Mouse (Mus musculus): ENCODE results near the gene S1pr3. TPM values are rescaled to one million over a fixed set of nuclear protein-coding genes. Genes with fewer than 3 reads are reported as not detected.

S1pr3 gene
- 16.7 and 18.1 TPM in 2 replicates for polyA plus RNA-seq (2012; rRNA removed)

DNA sequence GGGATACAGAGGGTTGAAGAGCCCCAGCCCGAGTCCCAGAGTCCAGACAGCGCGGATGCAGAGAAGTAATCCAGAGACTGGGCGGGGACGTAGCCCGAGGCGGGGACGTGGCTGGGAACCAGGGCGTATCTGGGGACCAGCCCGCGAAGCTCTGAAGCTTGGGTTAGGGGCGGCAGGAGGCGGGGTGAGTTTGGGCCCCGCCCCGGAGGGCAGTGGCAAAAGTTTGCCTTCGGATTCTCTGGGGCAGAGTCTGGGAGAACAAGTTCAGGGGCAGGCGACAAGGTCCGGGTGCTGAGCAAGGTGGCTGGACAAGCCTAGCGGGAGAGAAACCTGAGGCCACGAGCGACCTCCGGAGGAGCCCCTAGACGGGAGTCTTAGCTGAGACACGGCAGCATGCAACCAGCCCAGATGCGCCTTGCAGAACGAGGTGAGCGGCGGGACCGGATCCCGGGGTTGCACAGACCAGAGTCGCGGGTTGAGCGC is at the start of gene S1pr3:
S1pr3 (plus strand) TSS at position 121 of the 483 bp plus-strand sequence.
- 1% methylated on average over 33 of the region's 33 CpGs for WGBS
- H3K27ac ChIP-seq (ENCODE audit: control insufficient read depth, insufficient read depth, low read length), result no peak within 1 kb of the TSS
- TF ChIP-seq POLR2A (IDR thresholded peaks at IDR 0.05; ENCODE audit: control insufficient read depth, extremely low read depth, insufficient read depth, low read length, poor library complexity) (no peak), CTCF (IDR thresholded peaks at IDR 0.05; ENCODE audit: borderline replicate concordance, control insufficient read depth, extremely low read depth, insufficient read depth, low read length, poor library complexity) (no peak)

DNA sequence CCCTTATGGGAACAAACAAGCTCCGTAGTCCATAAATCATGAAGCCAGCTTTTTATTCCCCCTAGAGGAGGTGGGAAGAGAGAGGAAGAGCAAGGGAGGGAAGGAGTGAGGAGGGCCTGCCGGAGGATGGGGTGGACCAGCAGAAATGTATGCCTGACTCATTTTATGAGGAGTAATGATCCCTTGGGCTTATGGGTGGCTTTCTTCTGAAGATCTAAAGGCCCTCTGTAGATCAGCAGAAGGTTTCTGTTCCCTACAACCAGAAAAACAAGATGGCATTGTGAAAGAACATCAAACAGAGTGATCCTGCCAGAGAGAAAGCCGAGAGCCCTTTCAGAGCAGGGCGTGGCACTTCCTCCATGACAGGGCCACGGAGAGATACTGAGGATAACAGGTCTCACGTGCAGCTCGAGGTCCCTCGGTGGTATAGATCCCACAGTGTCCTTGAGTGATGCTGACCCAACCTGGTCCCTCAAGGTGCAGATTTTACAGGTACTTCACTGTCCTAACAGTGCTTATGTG is 47.9 kb upstream of the S1pr3 start:
- H3K36me3 ChIP-seq (ENCODE audit: control insufficient read depth, insufficient read depth, low read length), result no peaks in the 10 kb centered on the region
- no peak overlapping the region for H3K27ac ChIP-seq (ENCODE audit: control insufficient read depth, insufficient read depth, low read length)
- TF ChIP-seq CTCF (IDR thresholded peaks at IDR 0.05; ENCODE audit: borderline replicate concordance, control insufficient read depth, extremely low read depth, insufficient read depth, low read length, poor library complexity) (no peak), POLR2A (IDR thresholded peaks at IDR 0.05; ENCODE audit: control insufficient read depth, extremely low read depth, insufficient read depth, low read length, poor library complexity) (no peak)
- no peak overlapping the region for H3K4me3 ChIP-seq (ENCODE audit: control insufficient read depth, insufficient read depth, low read length)
- DNase-seq, result no peak
- WGBS, result 58% methylated on average over 8 of the region's 8 CpGs
- H3K27me3 ChIP-seq (ENCODE audit: control insufficient read depth, insufficient read depth, low read length), result no peaks in the 10 kb centered on the region
- H3K4me1 ChIP-seq (replicated peaks; ENCODE audit: control insufficient read depth, insufficient read depth, low read length), result no peaks in the 10 kb centered on the region

More for the DNA sequence above, at the start of gene S1pr3:
- no peaks in the 10 kb centered on the region for H3K36me3 ChIP-seq (ENCODE audit: control insufficient read depth, insufficient read depth, low read length)
- no peak for DNase-seq
- H3K4me1 ChIP-seq (replicated peaks; ENCODE audit: control insufficient read depth, insufficient read depth, low read length), result peaks cover 7% of the 10 kb centered on the region
- no peaks in the 10 kb centered on the region; the same call in 1 of the 2 replicates for H3K27me3 ChIP-seq (ENCODE audit: control insufficient read depth, insufficient read depth, low read length)
- peak within 1 kb of the TSS; percentile 22 for H3K4me3 ChIP-seq (ENCODE audit: control insufficient read depth, insufficient read depth, low read length)

DNA sequence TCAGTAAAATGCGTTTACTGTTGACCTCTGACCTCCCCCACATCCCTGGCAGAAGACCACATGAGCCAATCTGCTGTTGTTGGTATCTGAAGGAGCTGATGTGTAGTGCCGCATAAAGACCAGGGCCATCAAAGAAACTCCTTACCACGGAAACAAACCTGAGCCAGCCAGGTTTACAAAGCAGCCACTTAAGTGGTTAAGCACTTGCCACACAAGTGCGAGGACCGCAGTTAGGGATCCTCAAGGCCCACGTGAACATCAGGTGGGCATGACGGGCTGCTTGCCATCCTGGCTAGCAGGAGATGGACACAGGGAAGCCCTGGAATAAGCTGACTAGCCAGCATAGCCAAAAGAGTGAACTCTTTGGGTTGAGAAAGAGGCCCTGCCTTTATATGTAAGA is 45.0 kb upstream of the S1pr3 start:
- H3K27me3 ChIP-seq (ENCODE audit: control insufficient read depth, insufficient read depth, low read length), result no peaks in the 10 kb centered on the region
- 29% methylated on average over 7 of the region's 7 CpGs for WGBS
- no peaks in the 10 kb centered on the region for H3K4me1 ChIP-seq (replicated peaks; ENCODE audit: control insufficient read depth, insufficient read depth, low read length)
- TF ChIP-seq CTCF (IDR thresholded peaks at IDR 0.05; ENCODE audit: borderline replicate concordance, control insufficient read depth, extremely low read depth, insufficient read depth, low read length, poor library complexity) (no peak), POLR2A (IDR thresholded peaks at IDR 0.05; ENCODE audit: control insufficient read depth, extremely low read depth, insufficient read depth, low read length, poor library complexity) (no peak)
- H3K36me3 ChIP-seq (ENCODE audit: control insufficient read depth, insufficient read depth, low read length), result no peaks in the 10 kb centered on the region
- no peak overlapping the region for H3K4me3 ChIP-seq (ENCODE audit: control insufficient read depth, insufficient read depth, low read length)
- H3K27ac ChIP-seq (ENCODE audit: control insufficient read depth, insufficient read depth, low read length), result no peak overlapping the region
- DNase-seq, result no peak

DNA sequence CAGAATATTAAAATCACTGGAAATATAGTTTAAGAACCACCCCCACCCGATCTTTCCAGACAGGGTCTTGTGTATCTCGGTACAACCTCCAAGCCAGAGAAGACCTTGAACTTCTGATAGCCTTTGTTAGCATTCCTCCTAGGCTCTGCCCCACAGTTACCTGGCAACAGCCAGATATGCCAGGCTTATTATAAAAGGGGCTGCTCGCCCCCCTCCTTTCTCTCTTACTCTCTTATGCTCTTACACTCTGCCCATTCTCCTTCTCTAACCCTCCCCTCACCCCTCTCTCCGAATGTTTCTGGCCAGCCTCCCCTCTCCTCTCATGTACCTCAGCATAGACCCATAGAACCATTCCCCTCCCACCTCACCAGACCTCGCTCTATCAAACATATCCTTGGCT is 44.5 kb upstream of the S1pr3 start:
- TF ChIP-seq POLR2A (IDR thresholded peaks at IDR 0.05; ENCODE audit: control insufficient read depth, extremely low read depth, insufficient read depth, low read length, poor library complexity) (no peak), CTCF (IDR thresholded peaks at IDR 0.05; ENCODE audit: borderline replicate concordance, control insufficient read depth, extremely low read depth, insufficient read depth, low read length, poor library complexity) (no peak)
- H3K27ac ChIP-seq (ENCODE audit: control insufficient read depth, insufficient read depth, low read length), result no peak overlapping the region
- H3K36me3 ChIP-seq (ENCODE audit: control insufficient read depth, insufficient read depth, low read length), result no peaks in the 10 kb centered on the region
- H3K4me3 ChIP-seq (ENCODE audit: control insufficient read depth, insufficient read depth, low read length), result no peak overlapping the region
- H3K27me3 ChIP-seq (ENCODE audit: control insufficient read depth, insufficient read depth, low read length), result no peaks in the 10 kb centered on the region
- no peaks in the 10 kb centered on the region for H3K4me1 ChIP-seq (replicated peaks; ENCODE audit: control insufficient read depth, insufficient read depth, low read length)
- 94% methylated on average over 5 of the region's 5 CpGs for WGBS
- DNase-seq, result no peak

DNA sequence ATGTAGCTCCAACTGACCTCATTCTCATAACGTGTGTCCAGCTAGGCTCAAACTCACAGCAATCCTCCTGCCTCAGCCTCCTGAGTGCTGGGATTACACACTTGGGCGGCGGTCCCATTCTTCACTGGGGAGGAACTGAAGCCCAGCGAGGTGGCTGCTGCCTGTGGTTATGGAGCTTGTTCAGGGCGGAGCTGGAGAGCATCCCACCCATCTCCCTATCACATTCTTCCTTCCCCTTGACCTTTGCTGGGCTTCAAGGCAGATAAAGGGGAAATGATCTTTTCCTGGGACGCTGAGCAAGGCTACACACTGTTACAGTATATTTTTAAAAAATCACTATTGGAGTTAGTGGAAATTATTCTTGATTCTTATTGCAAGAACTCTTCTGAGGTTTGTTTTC is 43.2 kb upstream of the S1pr3 start:
- 83% methylated on average over 6 of the region's 6 CpGs for WGBS
- no peak for TF ChIP-seq CTCF (IDR thresholded peaks at IDR 0.05; ENCODE audit: borderline replicate concordance, control insufficient read depth, extremely low read depth, insufficient read depth, low read length, poor library complexity)
- TF ChIP-seq POLR2A (IDR thresholded peaks at IDR 0.05; ENCODE audit: control insufficient read depth, extremely low read depth, insufficient read depth, low read length, poor library complexity), result no peak
- Histone ChIP-seq H3K36me3 (ENCODE audit: control insufficient read depth, insufficient read depth, low read length) (no peaks in the 10 kb centered on the region), H3K4me1 (replicated peaks; ENCODE audit: control insufficient read depth, insufficient read depth, low read length) (no peaks in the 10 kb centered on the region), H3K4me3 (ENCODE audit: control insufficient read depth, insufficient read depth, low read length) (no peak overlapping the region), H3K27me3 (ENCODE audit: control insufficient read depth, insufficient read depth, low read length) (no peaks in the 10 kb centered on the region), H3K27ac (ENCODE audit: control insufficient read depth, insufficient read depth, low read length) (no peak overlapping the region)
- no peak for DNase-seq

DNA sequence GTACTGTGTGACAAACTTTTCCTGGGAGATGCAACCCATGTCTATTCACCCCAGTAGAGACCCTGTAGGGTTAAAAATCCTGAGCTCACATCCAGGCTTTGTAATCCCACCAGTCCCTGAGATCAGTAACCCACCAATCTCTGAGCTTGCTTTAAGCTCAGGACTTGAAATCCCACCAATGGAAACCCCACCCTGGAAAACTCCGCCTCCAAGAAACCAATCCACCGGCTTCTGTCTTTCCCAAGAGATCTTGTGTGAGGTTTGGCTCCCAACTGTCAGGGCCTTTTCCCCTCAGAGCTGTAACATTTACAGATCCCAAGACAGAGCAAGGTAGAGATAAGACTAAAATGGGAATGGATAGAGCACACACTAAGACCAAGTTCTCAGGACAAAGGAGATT is 40.1 kb upstream of the S1pr3 start:
- WGBS, result 92% methylated on average over 2 of the region's 2 CpGs
- DNase-seq, result no peak
- Histone ChIP-seq H3K36me3 (ENCODE audit: control insufficient read depth, insufficient read depth, low read length) (no peaks in the 10 kb centered on the region), H3K4me3 (ENCODE audit: control insufficient read depth, insufficient read depth, low read length) (no peak overlapping the region), H3K4me1 (replicated peaks; ENCODE audit: control insufficient read depth, insufficient read depth, low read length) (no peaks in the 10 kb centered on the region), H3K27ac (ENCODE audit: control insufficient read depth, insufficient read depth, low read length) (no peak overlapping the region), H3K27me3 (ENCODE audit: control insufficient read depth, insufficient read depth, low read length) (no peaks in the 10 kb centered on the region)
- TF ChIP-seq CTCF (IDR thresholded peaks at IDR 0.05; ENCODE audit: borderline replicate concordance, control insufficient read depth, extremely low read depth, insufficient read depth, low read length, poor library complexity) (no peak), POLR2A (IDR thresholded peaks at IDR 0.05; ENCODE audit: control insufficient read depth, extremely low read depth, insufficient read depth, low read length, poor library complexity) (no peak)

DNA sequence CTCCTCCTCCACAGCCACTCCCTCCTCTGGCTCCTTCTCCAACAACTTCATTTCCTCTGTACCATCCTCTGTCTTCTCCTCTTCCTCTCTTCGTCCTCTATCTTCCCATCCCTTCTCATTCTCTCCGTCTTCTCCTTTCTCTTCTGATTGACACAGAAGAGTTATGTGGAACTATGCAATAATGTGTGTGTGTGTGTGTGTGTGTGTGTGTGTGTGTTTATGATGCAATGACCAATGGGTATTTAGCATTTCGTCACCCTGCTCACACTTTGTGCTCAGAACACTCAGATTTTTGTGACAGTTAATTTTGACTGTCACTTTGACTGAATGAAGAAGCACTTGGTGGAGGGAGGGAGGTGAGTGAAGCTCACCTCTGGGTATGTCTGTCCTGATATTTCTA is 39.1 kb upstream of the S1pr3 start:
- Histone ChIP-seq H3K4me1 (replicated peaks; ENCODE audit: control insufficient read depth, insufficient read depth, low read length) (no peaks in the 10 kb centered on the region), H3K4me3 (ENCODE audit: control insufficient read depth, insufficient read depth, low read length) (no peak overlapping the region), H3K27ac (ENCODE audit: control insufficient read depth, insufficient read depth, low read length) (no peak overlapping the region), H3K36me3 (ENCODE audit: control insufficient read depth, insufficient read depth, low read length) (no peaks in the 10 kb centered on the region), H3K27me3 (ENCODE audit: control insufficient read depth, insufficient read depth, low read length) (no peaks in the 10 kb centered on the region)
- TF ChIP-seq CTCF (IDR thresholded peaks at IDR 0.05; ENCODE audit: borderline replicate concordance, control insufficient read depth, extremely low read depth, insufficient read depth, low read length, poor library complexity), result no peak
- no peak for TF ChIP-seq POLR2A (IDR thresholded peaks at IDR 0.05; ENCODE audit: control insufficient read depth, extremely low read depth, insufficient read depth, low read length, poor library complexity)
- DNase-seq, result no peak
- WGBS, result 85% methylated on average over 3 of the region's 3 CpGs
